Mouse (Mus musculus): ENCODE data around the gene Cdk19. TPM values are rescaled to one million over a fixed set of nuclear protein-coding genes. Genes with fewer than 3 reads are reported as not detected.

Cdk19 gene
- polyA plus RNA-seq, 1 experiment from 2014 or later = 4.7 TPM

DNA sequence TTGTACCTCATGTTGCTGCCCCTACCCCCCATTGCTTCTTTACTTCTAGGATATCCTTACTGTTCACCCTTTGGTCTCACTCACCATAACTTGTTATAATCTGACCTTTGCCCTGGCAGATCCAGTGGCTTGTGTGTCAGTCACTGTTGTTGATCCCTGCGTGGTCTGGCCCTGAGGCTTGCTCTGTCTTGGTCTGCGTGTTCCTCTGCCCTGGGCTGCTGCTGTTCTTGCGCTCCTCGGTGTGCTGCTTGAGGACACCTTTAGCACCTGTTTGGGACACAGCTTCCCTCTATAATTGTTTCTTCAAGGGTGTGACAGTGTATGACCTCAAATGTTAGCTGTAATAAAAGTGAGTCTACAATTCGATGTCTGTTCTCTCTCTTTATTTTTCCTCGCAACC lies 122.0 kb downstream of the Cdk19 start:
- no peak for DNase-seq (ENCODE audit: extremely low spot score, low spot score)
- H3K4me3 ChIP-seq = no peak overlapping the region
- H3K27me3 ChIP-seq (ENCODE audit: poor library complexity, severe bottlenecking) = no peaks in the 10 kb centered on the region
- WGBS = 90% methylated on average over 6 of the region's 6 CpGs
- peaks cover 8% of the 10 kb centered on the region for H3K36me3 ChIP-seq (replicated peaks)
- no peak overlapping the region for H3K27ac ChIP-seq
- H3K9me3 ChIP-seq = no peaks in the 10 kb centered on the region
- 0 out of 2 replicates have a peak, but pooled peaks cover 6% of the 10 kb centered on the region for H3K4me1 ChIP-seq

- no peak for DNase-seq (ENCODE audit: extremely low spot score, low spot score)
- WGBS = 47% methylated on average over 3 of the region's 3 CpGs
- Histone ChIP-seq H3K9me3 (no peaks in the 10 kb centered on the region), H3K27me3 (ENCODE audit: poor library complexity, severe bottlenecking) (no peaks in the 10 kb centered on the region), H3K4me3 (no peak overlapping the region), H3K27ac (no peak overlapping the region), H3K36me3 (replicated peaks) (peaks cover 8% of the 10 kb centered on the region), H3K4me1 (0 out of 2 replicates have a peak, but pooled peaks cover 6% of the 10 kb centered on the region)
Observed at GRCm38 (mm10) chr10:40462257-40462656, 122.9 kb downstream of the Cdk19 start.

- WGBS = 85% methylated on average over 8 of the region's 8 CpGs
- no peak for DNase-seq (ENCODE audit: extremely low spot score, low spot score)
- no peaks in the 10 kb centered on the region for H3K27me3 ChIP-seq (ENCODE audit: poor library complexity, severe bottlenecking)
- no peaks in the 10 kb centered on the region for H3K9me3 ChIP-seq
- H3K27ac ChIP-seq = no peak overlapping the region
- peaks cover 10% of the 10 kb centered on the region for H3K36me3 ChIP-seq (replicated peaks)
- H3K4me1 ChIP-seq = 0 out of 2 replicates have a peak, but pooled peaks cover under 1% of the 10 kb centered on the region
- no peak overlapping the region for H3K4me3 ChIP-seq
Observed at GRCm38 (mm10) chr10:40467174-40467911, 128.0 kb downstream of the Cdk19 start.

- Histone ChIP-seq H3K36me3 (replicated peaks) (peaks cover 10% of the 10 kb centered on the region), H3K27ac (no peak overlapping the region), H3K4me1 (no peaks in the 10 kb centered on the region), H3K27me3 (ENCODE audit: poor library complexity, severe bottlenecking) (no peaks in the 10 kb centered on the region), H3K4me3 (no peak overlapping the region), H3K9me3 (no peaks in the 10 kb centered on the region)
- 94% methylated on average over 1 of the region's 1 CpGs for WGBS
- DNase-seq (ENCODE audit: extremely low spot score, low spot score) = no peak
Observed at GRCm38 (mm10) chr10:40467912-40468254, 128.5 kb downstream of the Cdk19 start.

- 94% methylated on average over 2 of the region's 2 CpGs for WGBS
- no peaks in the 10 kb centered on the region for H3K27me3 ChIP-seq (ENCODE audit: poor library complexity, severe bottlenecking)
- no peak overlapping the region for H3K4me3 ChIP-seq
- DNase-seq (ENCODE audit: extremely low spot score, low spot score) = no peak
- H3K36me3 ChIP-seq (replicated peaks) = peaks cover 16% of the 10 kb centered on the region
- no peaks in the 10 kb centered on the region for H3K4me1 ChIP-seq
- H3K9me3 ChIP-seq = no peaks in the 10 kb centered on the region
- no peak overlapping the region for H3K27ac ChIP-seq
Observed at GRCm38 (mm10) chr10:40469145-40469544, 129.8 kb downstream of the Cdk19 start.

GRCm38 (mm10) chr10:40476535-40477285 lies 137.3 kb downstream of the Cdk19 start:
- H3K4me3 ChIP-seq = no peak overlapping the region
- peaks cover 58% of the 10 kb centered on the region for H3K36me3 ChIP-seq (replicated peaks)
- no peak for DNase-seq (ENCODE audit: extremely low spot score, low spot score)
- no peak overlapping the region for H3K27ac ChIP-seq
- H3K27me3 ChIP-seq (ENCODE audit: poor library complexity, severe bottlenecking) = no peaks in the 10 kb centered on the region
- no peaks in the 10 kb centered on the region for H3K9me3 ChIP-seq
- WGBS = 91% methylated on average over 5 of the region's 5 CpGs
- H3K4me1 ChIP-seq = no peaks in the 10 kb centered on the region

DNA sequence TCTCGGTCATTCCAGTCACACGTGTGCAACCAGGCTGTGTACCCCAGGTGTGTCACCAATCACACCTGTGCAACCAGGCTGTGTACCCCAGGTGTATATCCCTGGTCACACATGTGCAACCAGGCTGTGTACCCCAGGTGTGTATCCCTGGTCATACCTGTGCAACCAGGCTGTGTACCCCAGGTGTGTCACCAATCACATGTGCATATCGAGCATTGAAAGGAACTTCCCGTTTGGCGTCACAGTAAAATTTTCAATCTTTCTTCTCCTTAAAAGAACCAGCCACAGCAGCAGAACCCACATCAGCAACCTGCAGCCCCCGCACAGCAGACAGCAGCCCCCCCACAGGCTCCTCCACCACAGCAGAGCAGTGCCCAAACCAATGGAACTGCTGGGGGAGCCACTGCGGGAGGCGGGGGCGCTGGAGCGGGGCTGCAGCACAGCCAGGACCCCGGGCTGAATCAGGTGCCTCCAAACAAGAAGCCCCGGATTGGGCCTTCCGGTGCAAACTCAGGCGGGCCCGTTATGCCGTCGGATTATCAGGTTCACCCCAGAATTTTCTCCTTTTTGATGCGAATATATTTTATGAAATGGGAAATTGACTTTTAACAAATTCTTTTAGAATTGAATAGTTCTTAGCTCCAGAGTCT lies 138.2 kb downstream of the Cdk19 start:
- no peak for DNase-seq (ENCODE audit: extremely low spot score, low spot score)
- Histone ChIP-seq H3K27ac (no peak overlapping the region), H3K9me3 (no peaks in the 10 kb centered on the region)

GRCm38 (mm10) chr10:40478626-40479025 lies 139.3 kb downstream of the Cdk19 start:
- no peaks in the 10 kb centered on the region for H3K9me3 ChIP-seq
- H3K27me3 ChIP-seq (ENCODE audit: poor library complexity, severe bottlenecking) = no peaks in the 10 kb centered on the region
- DNase-seq (ENCODE audit: extremely low spot score, low spot score) = no peak
- H3K4me1 ChIP-seq = no peaks in the 10 kb centered on the region
- H3K27ac ChIP-seq = no peak overlapping the region
- WGBS = 97% methylated on average over 3 of the region's 3 CpGs
- no peak overlapping the region for H3K4me3 ChIP-seq
- peaks cover 50% of the 10 kb centered on the region for H3K36me3 ChIP-seq (replicated peaks)

More for the DNA sequence above, 138.2 kb downstream of the Cdk19 start:
- H3K27me3 ChIP-seq (ENCODE audit: poor library complexity, severe bottlenecking) = no peaks in the 10 kb centered on the region
- H3K4me1 ChIP-seq = no peaks in the 10 kb centered on the region
- peaks cover 56% of the 10 kb centered on the region for H3K36me3 ChIP-seq (replicated peaks)
- 94% methylated on average over 18 of the region's 18 CpGs for WGBS
- H3K4me3 ChIP-seq = no peak overlapping the region

- Histone ChIP-seq H3K4me1 (no peaks in the 10 kb centered on the region), H3K27ac (no peak overlapping the region), H3K4me3 (no peak overlapping the region), H3K9me3 (no peaks in the 10 kb centered on the region), H3K27me3 (ENCODE audit: poor library complexity, severe bottlenecking) (no peaks in the 10 kb centered on the region), H3K36me3 (replicated peaks) (peaks cover 50% of the 10 kb centered on the region)
- WGBS = 83% methylated on average over 1 of the region's 1 CpGs
- DNase-seq (ENCODE audit: extremely low spot score, low spot score) = no peak
Observed at GRCm38 (mm10) chr10:40479216-40479615, 139.9 kb downstream of the Cdk19 start.

DNA sequence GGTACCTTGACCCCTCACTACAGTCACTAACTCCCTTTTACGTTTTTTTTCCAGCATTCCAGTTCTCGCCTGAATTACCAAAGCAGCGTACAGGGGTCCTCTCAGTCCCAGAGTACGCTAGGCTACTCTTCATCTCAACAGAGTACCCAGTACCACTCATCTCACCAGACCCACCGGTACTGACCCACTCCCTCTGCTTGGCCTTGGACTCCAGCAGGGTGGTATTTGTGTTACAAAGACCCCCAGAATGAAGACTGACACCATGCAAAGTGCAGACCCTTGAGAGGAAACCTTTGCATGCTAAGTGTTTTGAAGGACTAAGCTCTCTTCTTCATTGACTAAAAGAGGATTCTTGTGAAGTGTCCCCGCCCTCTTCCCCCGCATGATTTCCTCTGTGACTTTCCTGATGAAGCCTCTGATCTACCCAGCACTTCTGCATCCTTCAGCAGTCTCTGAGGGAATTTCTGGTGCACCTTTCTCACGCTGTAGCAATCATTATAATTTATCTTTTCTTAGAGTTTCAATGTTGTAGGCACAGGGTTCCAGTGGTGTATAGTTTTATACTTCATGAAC lies 140.3 kb downstream of the Cdk19 start:
- 79% methylated on average over 8 of the region's 8 CpGs for WGBS
- Histone ChIP-seq H3K27me3 (ENCODE audit: poor library complexity, severe bottlenecking) (no peaks in the 10 kb centered on the region), H3K9me3 (no peaks in the 10 kb centered on the region), H3K27ac (no peak overlapping the region), H3K4me1 (no peaks in the 10 kb centered on the region), H3K4me3 (no peak overlapping the region), H3K36me3 (replicated peaks) (peaks cover 50% of the 10 kb centered on the region)
- no peak for DNase-seq (ENCODE audit: extremely low spot score, low spot score)

DNA sequence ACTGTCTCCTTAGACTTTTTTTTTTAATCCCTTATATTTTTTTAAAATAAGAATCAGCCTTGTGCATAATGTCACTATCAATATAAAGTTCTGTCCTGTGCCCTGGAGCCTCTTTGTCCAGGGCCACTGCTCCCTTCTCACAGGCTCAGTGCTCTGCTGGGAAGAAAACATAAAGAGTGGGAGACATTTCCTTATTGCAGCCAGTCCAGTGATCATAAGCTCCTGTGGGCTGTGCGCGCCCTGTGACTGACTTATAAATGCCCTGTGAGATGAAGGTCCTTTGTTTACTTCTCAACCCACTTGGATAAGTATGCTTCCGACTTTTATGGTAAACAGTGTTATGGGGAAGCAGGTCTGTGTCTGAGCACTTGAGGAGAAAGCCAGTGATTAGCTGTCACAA lies 142.2 kb downstream of the Cdk19 start:
- H3K27me3 ChIP-seq (ENCODE audit: poor library complexity, severe bottlenecking) = no peaks in the 10 kb centered on the region
- no peak for DNase-seq (ENCODE audit: extremely low spot score, low spot score)
- no peak overlapping the region for H3K27ac ChIP-seq
- no peak overlapping the region for H3K4me3 ChIP-seq
- no peaks in the 10 kb centered on the region for H3K9me3 ChIP-seq
- H3K36me3 ChIP-seq (replicated peaks) = peaks cover 36% of the 10 kb centered on the region
- H3K4me1 ChIP-seq = no peaks in the 10 kb centered on the region
- WGBS = 92% methylated on average over 3 of the region's 3 CpGs

DNA sequence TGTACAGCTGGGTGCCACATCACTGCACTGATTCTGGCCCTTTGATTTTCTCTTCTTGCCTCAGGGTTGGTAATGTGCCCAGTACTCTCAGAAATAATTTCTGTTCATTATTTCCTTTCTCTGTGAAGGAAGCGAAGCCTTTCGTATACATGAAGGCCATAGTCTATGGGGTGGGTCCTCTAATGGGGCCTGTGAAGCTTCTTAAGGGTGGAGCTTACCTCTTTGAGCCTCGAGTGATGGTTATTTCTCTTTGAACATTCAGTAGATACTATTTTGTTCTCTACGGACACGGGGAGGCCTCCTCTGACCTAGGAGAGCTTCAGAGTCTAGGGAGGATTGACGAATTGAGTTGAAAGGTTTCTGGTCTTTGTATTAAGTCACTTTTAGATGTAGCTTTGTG lies 142.9 kb downstream of the Cdk19 start:
- Histone ChIP-seq H3K27ac (no peak overlapping the region), H3K36me3 (replicated peaks) (peaks cover 28% of the 10 kb centered on the region), H3K9me3 (no peaks in the 10 kb centered on the region), H3K27me3 (ENCODE audit: poor library complexity, severe bottlenecking) (no peaks in the 10 kb centered on the region), H3K4me3 (no peak overlapping the region), H3K4me1 (no peaks in the 10 kb centered on the region)
- WGBS = 89% methylated on average over 6 of the region's 6 CpGs
- DNase-seq (ENCODE audit: extremely low spot score, low spot score) = no peak
